Mouse (Mus musculus) frontal cortex, postnatal 10 days (tissue): ENCODE results near the gene Aloxe3.

Experiments used
- DNase-seq, 2 experiments: peaks; one replicate each; pipeline ENCODE4 v3.0.0; 2022; ENCODE audit warnings: low spot score in 2 of 2, mixed read lengths in 1 of 2

The Aloxe3 gene

GRCm38 (mm10) chr11:69107676-69108075 is 18.0 kb upstream of the Aloxe3 start:
- DNase-seq, result no peak

GRCm38 (mm10) chr11:69108223-69108622 is 17.5 kb upstream of the Aloxe3 start:
- DNase-seq, result no peak

DNA sequence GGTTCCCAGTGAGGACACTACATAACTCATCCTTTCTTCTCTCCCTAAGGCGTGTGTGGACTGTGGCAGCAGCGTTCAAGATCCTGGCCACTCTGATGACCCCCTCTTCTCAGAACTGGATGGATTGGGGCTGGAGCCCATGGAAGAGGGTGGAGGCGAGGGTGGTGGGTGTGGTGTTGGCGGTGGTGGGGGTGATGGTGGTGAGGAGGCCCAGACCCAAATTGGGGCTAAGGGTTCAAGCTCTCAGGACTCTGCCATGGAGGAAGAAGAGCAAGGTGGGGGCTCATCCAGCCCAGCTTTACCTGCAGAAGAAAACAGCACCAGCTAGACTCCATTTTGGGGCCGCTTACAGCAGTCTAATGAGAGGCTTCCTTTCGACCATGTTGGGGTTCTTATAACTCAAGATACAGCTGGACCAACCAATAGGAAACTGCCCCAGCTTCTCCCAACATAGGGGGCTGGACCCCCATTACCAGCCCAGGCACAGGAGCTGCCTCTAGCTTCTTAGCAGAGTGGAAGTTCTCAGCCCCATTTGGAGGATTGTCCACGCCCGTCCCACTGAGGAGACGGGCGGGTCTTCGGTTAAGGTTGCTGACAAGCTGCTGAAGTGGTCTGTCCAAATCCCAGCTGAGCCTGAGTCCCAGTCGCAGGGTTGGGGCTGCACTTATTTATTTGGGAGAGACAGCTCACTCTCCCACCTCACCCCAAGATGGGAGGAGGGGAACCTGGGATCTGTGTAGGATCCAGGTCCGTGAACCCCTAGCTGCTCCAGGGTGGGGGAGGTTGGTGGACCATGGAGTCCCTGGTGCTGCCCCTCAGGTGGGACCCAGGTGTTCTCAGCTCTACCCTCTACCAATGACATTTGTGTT is 16.4 kb upstream of the Aloxe3 start:
- no peak for DNase-seq

- DNase-seq, result peak in 1 of 2 experiments; percentile 92
Measured at GRCm38 (mm10) chr11:69110319-69111046, 15.2 kb upstream of the Aloxe3 start.

- DNase-seq, result no peak
Measured at GRCm38 (mm10) chr11:69111051-69111810, 14.5 kb upstream of the Aloxe3 start.

GRCm38 (mm10) chr11:69111865-69112264 is 13.8 kb upstream of the Aloxe3 start:
- no peak for DNase-seq

DNA sequence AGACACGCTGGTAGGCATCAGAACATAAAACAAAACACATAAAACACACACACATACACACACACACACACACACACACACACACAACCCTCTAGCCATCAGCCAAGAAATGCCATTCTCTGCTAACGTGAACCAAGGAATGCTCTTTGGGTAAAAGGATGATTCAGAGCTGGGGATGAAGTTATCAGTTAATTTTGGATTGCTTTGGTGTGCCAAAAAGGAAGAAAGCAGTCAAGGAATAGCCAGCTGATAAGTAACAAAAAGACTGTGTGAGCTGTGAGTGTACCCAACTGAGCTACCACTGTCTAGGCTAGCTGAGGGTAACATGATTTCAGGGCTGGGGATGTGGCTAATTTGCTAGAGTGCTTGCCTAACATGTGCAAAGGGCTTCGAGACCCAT is 11.7 kb upstream of the Aloxe3 start:
- no peak for DNase-seq

DNA sequence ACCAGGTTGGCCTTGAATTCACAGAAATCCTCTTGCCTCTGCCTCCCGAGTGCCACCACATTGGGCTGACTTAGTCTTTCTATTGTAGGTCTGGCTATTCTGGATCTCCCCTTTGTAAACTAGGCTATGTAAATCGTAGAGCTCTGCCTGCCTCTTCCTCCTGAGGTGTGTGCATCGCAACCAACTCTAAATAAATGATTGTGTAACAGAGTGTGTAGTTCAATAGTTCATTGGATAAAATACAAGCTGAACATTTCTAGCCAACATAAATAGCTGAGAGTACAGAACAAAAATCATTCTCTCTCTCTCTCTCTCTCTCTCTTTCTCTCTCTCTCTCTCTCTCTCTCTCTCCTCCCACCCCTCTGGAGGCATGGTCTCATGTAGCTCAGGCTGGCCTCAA is 11.1 kb upstream of the Aloxe3 start:
- no peak for DNase-seq

DNA sequence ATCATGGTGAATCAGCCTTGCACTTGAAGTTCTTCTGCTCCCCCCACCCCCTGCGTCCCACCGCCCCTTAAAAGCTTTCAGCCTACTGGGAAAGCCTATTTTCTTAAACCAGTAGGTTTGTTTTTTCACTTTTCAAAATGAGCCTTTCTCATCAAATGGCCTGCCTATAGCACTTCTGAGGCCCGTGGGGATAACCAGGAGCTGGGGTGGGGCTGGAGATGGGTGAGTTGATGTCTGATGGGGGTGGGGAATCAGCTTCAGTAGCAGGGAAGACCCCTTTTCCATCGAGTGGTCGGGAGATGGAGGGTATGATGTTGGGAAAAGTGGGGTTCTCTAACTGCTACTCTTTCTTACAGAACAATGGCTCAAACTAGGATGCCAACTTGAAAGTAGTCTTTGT is 8.9 kb upstream of the Aloxe3 start:
- DNase-seq, result no peak

GRCm38 (mm10) chr11:69117737-69118695 is 7.7 kb upstream of the Aloxe3 start:
- DNase-seq, result peak in 1 of 2 experiments; percentile 62

- DNase-seq, result peak; percentile 48 to 84
Measured at GRCm38 (mm10) chr11:69118765-69119164, 6.9 kb upstream of the Aloxe3 start.

GRCm38 (mm10) chr11:69119446-69120155 is 6.1 kb upstream of the Aloxe3 start:
- DNase-seq, result no peak

DNA sequence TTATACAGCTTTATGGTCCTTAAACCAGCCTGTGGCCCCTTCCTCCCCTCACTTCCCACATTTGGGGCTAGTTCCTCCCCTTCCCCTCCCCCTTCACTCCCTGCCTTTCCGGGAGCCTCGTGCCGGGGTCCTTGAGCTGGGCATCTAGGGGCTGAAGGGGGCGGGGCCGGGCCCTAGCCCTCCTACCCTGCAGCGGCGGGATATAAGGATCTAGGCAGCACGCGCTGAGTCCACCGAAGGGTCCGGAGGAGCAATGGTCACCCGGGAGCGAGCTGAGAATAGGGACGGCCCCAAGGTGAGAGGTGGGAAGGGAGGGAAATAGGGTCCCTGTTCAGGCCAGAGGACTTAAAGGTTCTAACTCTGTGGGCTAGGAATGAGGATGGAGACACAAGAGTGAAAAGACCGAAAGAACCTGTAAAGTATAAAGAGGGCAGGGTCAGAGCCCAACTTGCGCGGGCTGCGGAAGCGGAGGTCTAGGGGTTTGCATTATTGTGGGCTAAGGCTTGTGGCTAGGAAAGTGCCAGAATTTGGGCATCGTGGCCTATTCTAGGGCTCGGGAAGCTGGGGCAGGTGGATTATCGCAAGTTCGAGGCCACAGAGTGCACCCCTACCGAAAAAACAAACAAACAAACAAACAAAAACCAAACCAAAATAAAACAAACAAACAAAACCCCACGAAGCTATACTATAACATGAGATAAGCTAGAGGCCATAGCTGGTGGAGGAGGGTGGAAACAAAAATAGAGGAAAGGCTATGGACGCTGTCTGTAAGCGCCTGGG is 5.3 kb upstream of the Aloxe3 start, which contains the start of gene Hes7:
TSS of gene Hes7 (plus strand) at position 184 of the 780 bp plus-strand sequence.
- DNase-seq, result no peak

GRCm38 (mm10) chr11:69121001-69121740 is 4.5 kb upstream of the Aloxe3 start:
- no peak for DNase-seq

DNA sequence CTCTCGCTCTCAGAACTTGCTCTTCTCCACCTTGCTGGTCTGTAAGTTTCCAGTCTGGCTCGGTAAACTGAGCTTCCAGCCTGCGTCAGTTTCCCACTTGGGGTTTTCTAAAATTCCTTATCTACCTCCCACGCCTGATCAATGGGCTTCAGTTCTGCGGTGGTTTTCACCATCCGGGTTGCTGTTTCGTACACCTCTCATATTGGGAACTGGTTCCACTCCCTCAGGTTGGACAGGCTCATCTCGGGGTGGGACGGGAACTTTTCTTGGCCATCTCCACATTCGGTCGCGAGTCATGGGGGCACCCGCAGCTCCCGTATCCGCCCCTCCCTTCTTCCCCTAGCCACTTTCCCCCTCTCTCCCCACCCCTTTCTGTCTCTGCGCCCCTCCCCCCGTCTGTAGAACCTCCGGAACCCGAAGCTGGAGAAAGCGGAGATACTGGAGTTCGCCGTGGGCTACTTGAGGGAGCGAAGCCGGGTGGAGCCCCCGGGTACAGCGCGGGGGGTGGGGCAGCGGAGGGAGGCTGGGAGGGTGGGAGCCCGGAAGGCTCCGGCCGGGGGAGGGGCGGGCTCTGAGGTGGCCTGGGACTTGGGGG is 3.9 kb upstream of the Aloxe3 start:
- peak in 1 of 2 experiments; percentile 47 for DNase-seq

- DNase-seq, result peak; percentile 82 to 89
Measured at GRCm38 (mm10) chr11:69122336-69122951, 3.3 kb upstream of the Aloxe3 start, which contains the start of gene 9130213A22Rik. Gene 9130213A22Rik, minus strand, starts transcription at chr11:69122589.

DNA sequence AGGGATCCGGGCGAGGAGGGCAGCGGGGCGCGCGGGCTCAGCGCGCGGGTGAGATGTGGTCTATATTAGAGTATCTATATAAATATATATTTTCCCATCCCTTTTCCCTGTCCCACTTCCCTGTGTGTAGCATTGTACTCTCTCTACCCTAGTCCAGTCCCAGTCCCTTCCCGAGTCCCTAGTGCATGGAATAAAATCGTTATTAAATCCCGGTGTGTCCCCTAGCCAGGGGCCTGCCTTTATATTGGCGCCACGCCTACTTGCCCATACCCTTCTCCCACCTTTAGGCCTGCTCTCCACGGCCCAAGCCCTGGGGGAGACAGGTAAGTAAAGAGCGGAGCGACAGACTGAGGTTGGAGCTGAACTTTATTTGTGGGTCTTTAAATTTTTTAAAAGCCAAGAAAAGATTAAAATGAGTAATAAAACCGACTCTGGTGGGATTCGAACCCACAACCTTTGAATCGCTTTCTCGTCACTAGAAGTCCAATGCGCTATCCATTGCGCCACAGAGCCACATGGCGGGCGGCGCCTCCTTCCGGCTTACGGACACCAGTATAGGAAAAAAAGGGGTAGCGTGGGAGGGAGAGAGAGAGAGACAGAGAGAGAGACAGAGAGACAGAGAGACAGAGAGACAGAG is 2.5 kb upstream of the Aloxe3 start:
- peak; percentile 86 to 90 for DNase-seq
